Mouse (Mus musculus): ENCODE measurements around the gene Dynlt1f.
"Not testable (repeated sequence)": the region's sequence is repeated elsewhere in the genome, so short reads cannot be mapped to it uniquely, and the experiment has no call there.

The Dynlt1f gene

DNA sequence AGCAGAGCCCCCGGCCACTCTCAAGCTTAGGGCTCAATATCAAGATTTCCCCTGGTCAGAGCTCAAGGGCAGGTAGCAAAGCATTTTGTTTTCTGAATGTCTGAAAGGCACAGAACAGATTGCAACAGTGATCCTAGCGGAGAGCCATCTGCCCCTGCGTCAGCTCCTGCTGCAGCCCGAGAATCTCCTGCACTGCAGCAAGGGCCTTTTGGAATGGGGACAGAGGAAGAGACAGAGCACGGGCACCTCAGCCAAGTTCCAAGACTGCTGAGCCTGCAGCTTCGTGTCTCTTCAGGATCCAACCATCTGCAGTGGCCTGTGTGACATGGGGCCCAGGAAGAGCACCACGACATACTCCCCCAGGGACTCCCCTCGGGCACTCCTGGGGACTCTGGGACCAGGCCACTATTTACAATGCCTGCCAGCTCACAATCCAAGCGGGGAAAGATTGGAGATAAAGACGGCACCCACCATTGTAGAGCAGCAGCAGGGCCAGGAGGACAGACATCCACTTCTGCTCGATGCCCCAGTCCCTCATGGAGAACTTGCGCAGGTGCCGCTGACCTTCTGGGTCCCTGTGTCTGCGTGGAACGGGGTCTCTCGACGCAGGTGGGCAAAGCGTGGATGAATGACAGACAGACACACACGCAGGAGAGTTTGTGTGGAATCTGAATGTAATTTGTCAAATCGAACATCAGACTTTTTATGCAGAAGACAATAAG is 34.8 kb downstream of the Dynlt1f start:
- not testable (repeated sequence) for DNase-seq

DNA sequence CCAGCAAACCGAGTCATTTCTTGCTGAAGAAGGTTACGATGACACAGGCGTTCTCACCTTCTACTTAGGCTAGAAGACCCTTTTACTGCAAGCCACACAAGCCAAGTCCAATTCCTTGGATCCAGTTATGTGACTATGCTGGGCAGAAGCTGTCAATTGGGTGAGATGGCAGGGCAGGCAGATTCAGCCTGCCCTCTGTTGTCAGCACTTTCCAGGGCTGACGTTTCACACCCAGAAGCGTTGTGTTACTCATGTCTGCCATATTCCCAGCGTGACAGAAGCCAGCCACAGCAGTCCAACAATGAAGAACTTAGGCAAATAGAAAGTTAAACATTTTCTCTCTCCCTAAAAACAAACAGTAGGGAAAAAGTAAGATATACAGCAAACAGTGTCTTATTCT is 35.7 kb downstream of the Dynlt1f start:
- DNase-seq = not testable (repeated sequence)

GRCm38 (mm10) chr17:6619271-6619670 is 36.4 kb downstream of the Dynlt1f start:
- DNase-seq = not testable (repeated sequence)

- not testable (repeated sequence) for DNase-seq
Observed at GRCm38 (mm10) chr17:6617689-6618400, 37.9 kb downstream of the Dynlt1f start.

DNA sequence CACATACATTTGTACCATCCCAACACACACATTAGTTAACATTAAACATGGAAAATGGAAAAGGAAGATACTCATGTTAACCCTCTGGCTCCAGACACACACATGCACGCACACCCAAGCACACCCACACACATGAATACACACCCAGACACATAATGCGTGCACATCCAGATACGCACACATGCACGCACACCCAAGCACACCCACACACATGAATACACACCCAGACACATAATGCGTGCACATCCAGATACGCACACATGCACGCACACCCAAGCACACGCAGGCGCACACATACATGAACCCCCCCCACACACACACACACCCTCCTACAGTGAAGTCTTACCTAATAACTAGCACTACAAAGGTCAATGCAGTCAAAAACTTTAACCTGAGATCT is 39.0 kb downstream of the Dynlt1f start:
- not testable (repeated sequence) for DNase-seq

GRCm38 (mm10) chr17:6614316-6614715 is 41.4 kb downstream of the Dynlt1f start:
- DNase-seq = not testable (repeated sequence)

- DNase-seq = not testable (repeated sequence)
Observed at GRCm38 (mm10) chr17:6613524-6613923, 42.2 kb downstream of the Dynlt1f start.

GRCm38 (mm10) chr17:6605347-6605746 is 50.4 kb downstream of the Dynlt1f start:
- DNase-seq = peak; percentile 12

- DNase-seq = not testable (repeated sequence)
Observed at GRCm38 (mm10) chr17:6602205-6602604, 53.5 kb downstream of the Dynlt1f start.

GRCm38 (mm10) chr17:6601204-6601911 is 54.3 kb downstream of the Dynlt1f start, which contains the start of gene Dynlt1c:
Gene Dynlt1c, plus strand, starts transcription at chr17:6601671.
- DNase-seq = peak; percentile 47

DNA sequence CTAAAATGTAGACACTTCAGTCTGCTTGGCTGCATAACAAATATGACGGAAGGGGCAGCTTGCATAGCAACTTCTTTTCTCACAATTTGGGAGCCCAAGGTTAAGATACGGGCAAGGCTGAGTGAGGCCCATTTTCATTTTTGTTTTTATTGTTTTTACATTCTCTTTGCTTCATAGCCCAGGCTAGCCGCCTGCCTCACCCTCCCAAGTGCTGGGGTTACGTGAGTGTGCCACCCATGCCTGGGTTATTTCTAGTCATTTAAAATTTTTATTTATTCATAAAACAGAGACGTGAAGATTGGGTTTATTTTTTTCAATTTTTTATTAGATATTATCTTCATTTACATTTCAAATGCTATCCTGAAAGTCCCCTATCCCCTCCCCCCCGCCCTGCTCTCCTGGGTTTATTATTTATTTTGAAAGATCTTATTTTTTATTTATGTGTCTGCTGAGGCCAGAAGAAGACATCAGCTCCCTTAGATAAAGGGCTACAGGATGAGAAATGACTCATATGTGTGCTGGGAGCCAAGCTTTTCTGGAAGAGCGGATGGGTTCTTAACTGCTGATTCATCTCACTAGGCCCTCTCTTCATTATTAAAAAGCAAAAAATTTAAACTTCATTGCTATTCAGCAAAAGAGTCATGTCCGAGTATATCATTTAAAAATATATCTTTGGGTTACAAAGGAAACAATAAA is 55.3 kb downstream of the Dynlt1f start:
- peak; percentile 21 for DNase-seq

- not testable (repeated sequence) for DNase-seq
Observed at GRCm38 (mm10) chr17:6598356-6598755, 57.3 kb downstream of the Dynlt1f start.
